Mouse (Mus musculus) midbrain, embryonic 14.5 days (tissue): ENCODE data around the gene Ddx11. TPM values are rescaled to one million over a fixed set of nuclear protein-coding genes. Genes with fewer than 3 reads are reported as not detected.
"Not testable (repeated sequence)": the region's sequence is repeated elsewhere in the genome, so short reads cannot be mapped to it uniquely, and the experiment has no call there.

Experiments
- ATAC-seq: fragments of 200-750 bp; cut with Nextera tagmentation; 2 replicates; pipeline ENCODE4 v1.8.0; 2017; ENCODE audit warnings: moderate number of reproducible peaks, moderate library complexity; ENCODE audit not compliant: low FRiP score, low TSS enrichment
- DNase-seq: peaks from one replicate; pipeline ENCODE4 v3.0.0-alpha.2; 2015
- H3K27ac ChIP-seq: fragments of 300-500 bp; sonication (generic); replicated peaks from 2 replicates; pipeline ENCODE4 v1.5.1; 2014; ENCODE audit warnings: mild to moderate bottlenecking, low read depth, low read length, moderate library complexity
- H3K27me3 ChIP-seq: fragments of 300-500 bp; sonication (generic); 2 replicates; pipeline ENCODE4 v1.6.1; 2014; ENCODE audit warnings: low read length, control low read depth, mixed read lengths; ENCODE audit not compliant: control insufficient read depth, insufficient read depth
- H3K36me3 ChIP-seq: fragments of 300-500 bp; sonication (generic); 2 replicates; pipeline ENCODE4 v1.6.1; 2014; ENCODE audit warnings: low read length, control low read depth; ENCODE audit not compliant: control insufficient read depth, insufficient read depth
- H3K4me1 ChIP-seq: fragments of 300-500 bp; sonication (generic); 2 replicates; pipeline ENCODE4 v1.6.1; 2014; ENCODE audit warnings: mild to moderate bottlenecking, antibody characterized with exemption, low read length, control low read depth; ENCODE audit not compliant: control insufficient read depth, insufficient read depth
- H3K4me2 ChIP-seq: fragments of 300-500 bp; sonication (generic); 2 replicates; pipeline ENCODE4 v1.6.1; 2014; ENCODE audit warnings: mild to moderate bottlenecking, low read length, moderate library complexity
- H3K4me3 ChIP-seq: fragments of 300-500 bp; sonication (generic); replicated peaks from 2 replicates; pipeline ENCODE4 v1.5.1; 2014; ENCODE audit warnings: low read depth, low read length
- H3K9ac ChIP-seq: fragments of 300-500 bp; sonication (generic); replicated peaks from 2 replicates; pipeline ENCODE4 v1.6.1; 2014; ENCODE audit warnings: mild to moderate bottlenecking, low read length, moderate library complexity
- H3K9me3 ChIP-seq: fragments of 300-500 bp; sonication (generic); 2 replicates; pipeline ENCODE4 v1.6.1; 2016; ENCODE audit warnings: low read length, control low read depth, mixed read lengths; ENCODE audit not compliant: control insufficient read depth
- WGBS: fragments of 180-500 bp; shearing (Covaris S2); extraction: QIAGEN DNeasy Blood & Tissue Kit; methylation state at CpG from one replicate; pipeline ENCODE4 v1.1.7; 2014; 5-methylcytosine and 5-hydroxymethylcytosine counted together
- polyA plus RNA-seq: library from polyadenylated mRNA; unstranded; fragments of >200 nt; fragmentation: Nextera tagmentation; extraction: Ambion mirVana; gene quantifications from 2 replicates; pipeline ENCODE4 v1.2.1, GENCODE M21; 2014

Gene Ddx11
- polyA plus RNA-seq, 1 experiment from 2014 or later: 4.8 TPM

GRCm38 (mm10) chr17:66170971-66171370 is 47.7 kb downstream of the Ddx11 start:
- not testable (repeated sequence) for H3K9me3 ChIP-seq, H3K4me2 ChIP-seq, H3K9ac ChIP-seq, H3K4me3 ChIP-seq, H3K4me1 ChIP-seq, H3K27me3 ChIP-seq, H3K27ac ChIP-seq, ATAC-seq, H3K36me3 ChIP-seq, DNase-seq
- 92% methylated on average over 15 of the region's 15 CpGs for WGBS

- Histone ChIP-seq H3K4me1 (no peaks in the 10 kb centered on the region), H3K27ac (no peak overlapping the region), H3K4me3 (no peak overlapping the region), H3K9ac (no peak overlapping the region), H3K9me3 (no peaks in the 10 kb centered on the region), H3K4me2 (no peak overlapping the region), H3K36me3 (no peaks in the 10 kb centered on the region), H3K27me3 (no peaks in the 10 kb centered on the region)
- no peak for DNase-seq
- WGBS: 92% methylated on average over 8 of the region's 8 CpGs
- no peak for ATAC-seq
Measured at GRCm38 (mm10) chr17:66190577-66190976, 67.3 kb downstream of the Ddx11 start.

- 57% methylated on average over 3 of the region's 3 CpGs for WGBS
- Histone ChIP-seq H3K27ac (no peak overlapping the region), H3K9me3 (no peaks in the 10 kb centered on the region), H3K27me3 (no peaks in the 10 kb centered on the region), H3K4me1 (no peaks in the 10 kb centered on the region), H3K36me3 (no peaks in the 10 kb centered on the region), H3K4me2 (no peak overlapping the region), H3K9ac (no peak overlapping the region), H3K4me3 (no peak overlapping the region)
- DNase-seq: peak; percentile 31
- no peak for ATAC-seq
Measured at GRCm38 (mm10) chr17:66197041-66197440, 73.7 kb downstream of the Ddx11 start.

Other genes starting within 250 kb of the Ddx11 start
- gene Ralbp1, start 237.7 kb upstream of the Ddx11 start, polyA plus RNA-seq: 38.5 and 54.0 TPM in 2 replicates
- 53.1 and 71.4 TPM in 2 replicates for gene Twsg1, start 172.3 kb upstream of the Ddx11 start, polyA plus RNA-seq
- gene Ankrd12, start 46.4 kb upstream of the Ddx11 start, polyA plus RNA-seq: 152 and 168 TPM in 2 replicates
- gene Ndufv2, start 22.0 kb upstream of the Ddx11 start, polyA plus RNA-seq: 363 and 404 TPM in 2 replicates
- 36.2 and 41.4 TPM in 2 replicates for gene Washc1, start 12.0 kb upstream of the Ddx11 start, polyA plus RNA-seq